Mouse (Mus musculus) stomach, embryonic 14.5 days (tissue): ENCODE measurements at regions not wholly inside any gene's neighbourhood (a gene's known extent, or its start where the extent isn't known, plus 50 kb on each side); places are given as distances from the start of the nearest gene placed in this dataset.

Experiments
- ATAC-seq: fragments of 200-750 bp; cut with Nextera tagmentation; 2 replicates; pipeline ENCODE4 v1.8.0; 2017; ENCODE audit warnings: low read depth, moderate TSS enrichment; ENCODE audit not compliant: insufficient number of reproducible peaks, insufficient read depth, low FRiP score
- H3K27ac ChIP-seq: fragments of 300-500 bp; sonication (generic); 2 replicates; pipeline ENCODE4 v1.5.1; 2014; ENCODE audit warnings: mild to moderate bottlenecking, low read length, moderate library complexity, mixed read lengths
- H3K27me3 ChIP-seq: fragments of 300-500 bp; sonication (generic); 2 replicates; pipeline ENCODE4 v1.6.1; 2014; ENCODE audit warnings: low read length, control low read depth, mixed read lengths; ENCODE audit not compliant: control insufficient read depth, insufficient read depth
- H3K36me3 ChIP-seq: fragments of 300-500 bp; sonication (generic); 2 replicates; pipeline ENCODE4 v1.6.1; 2014; ENCODE audit warnings: mild to moderate bottlenecking, control low read depth, low read length, moderate library complexity, mixed read lengths; ENCODE audit not compliant: control insufficient read depth, insufficient read depth
- H3K4me1 ChIP-seq: fragments of 300-500 bp; sonication (generic); 2 replicates; pipeline ENCODE4 v1.6.1; 2014; ENCODE audit warnings: low read length, control low read depth, mixed read lengths; ENCODE audit not compliant: control insufficient read depth, insufficient read depth
- H3K4me2 ChIP-seq: fragments of 300-500 bp; sonication (generic); replicated peaks from 2 replicates; pipeline ENCODE4 v1.6.1; 2014; ENCODE audit warnings: low read depth, low read length, control low read depth
- H3K4me3 ChIP-seq: fragments of 300-500 bp; sonication (generic); 2 replicates; pipeline ENCODE4 v1.5.1; 2014; ENCODE audit warnings: low read depth, low read length, control low read depth
- H3K9ac ChIP-seq: fragments of 300-500 bp; sonication (generic); replicated peaks from 2 replicates; pipeline ENCODE4 v1.6.1; 2014; ENCODE audit warnings: low read depth, mild to moderate bottlenecking, control low read depth, low read length, moderate library complexity, mixed read lengths
- H3K9me3 ChIP-seq: fragments of 300-500 bp; sonication (generic); 2 replicates; pipeline ENCODE4 v1.6.1; 2016; ENCODE audit warnings: low read depth, low read length, control low read depth; ENCODE audit not compliant: control insufficient read depth
- WGBS: fragments of 180-500 bp; shearing (Covaris S2); extraction: QIAGEN DNeasy Blood & Tissue Kit; methylation state at CpG from one replicate; pipeline ENCODE4 v1.1.7; 2014; 5-methylcytosine and 5-hydroxymethylcytosine counted together

GRCm38 (mm10) chr1:76634071-76634470 lies 880.8 kb downstream of the Epha4 start:
- H3K27ac ChIP-seq: no peak overlapping the region
- H3K36me3 ChIP-seq: no peaks in the 10 kb centered on the region
- no peaks in the 10 kb centered on the region for H3K9me3 ChIP-seq
- no peaks in the 10 kb centered on the region for H3K27me3 ChIP-seq
- H3K4me1 ChIP-seq: no peaks in the 10 kb centered on the region
- H3K9ac ChIP-seq: no peak overlapping the region
- no peak for ATAC-seq
- H3K4me2 ChIP-seq: no peak overlapping the region
- WGBS: 78% methylated on average over 1 of the region's 1 CpGs
- H3K4me3 ChIP-seq: no peak overlapping the region

GRCm38 (mm10) chr1:76637268-76638009 lies 877.4 kb downstream of the Epha4 start:
- no peak overlapping the region for H3K9ac ChIP-seq
- 82% methylated on average over 19 of the region's 19 CpGs for WGBS
- no peak for ATAC-seq
- H3K27ac ChIP-seq: no peak overlapping the region
- no peaks in the 10 kb centered on the region for H3K36me3 ChIP-seq
- H3K9me3 ChIP-seq: no peaks in the 10 kb centered on the region
- H3K4me2 ChIP-seq: no peak overlapping the region
- H3K4me1 ChIP-seq: no peaks in the 10 kb centered on the region
- no peak overlapping the region for H3K4me3 ChIP-seq
- H3K27me3 ChIP-seq: no peaks in the 10 kb centered on the region

DNA sequence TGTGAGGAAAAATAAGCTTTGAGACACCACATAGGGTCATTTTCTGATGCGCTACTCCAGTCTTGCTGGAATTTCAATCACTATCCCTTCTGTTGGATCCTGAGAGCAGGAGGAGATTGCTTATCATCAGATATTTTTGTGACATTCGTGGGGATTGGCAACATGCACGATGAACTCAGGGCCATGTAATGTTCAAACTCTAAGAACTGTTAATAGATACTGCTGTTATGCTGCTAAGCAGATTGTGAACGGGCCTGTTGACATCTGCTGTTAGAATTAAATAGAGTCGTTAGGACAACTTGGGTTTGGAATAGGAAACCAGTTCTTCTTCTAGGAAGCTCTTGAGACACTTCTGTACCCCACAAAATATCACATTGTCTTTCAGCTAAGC lies 876.9 kb downstream of the Epha4 start:
- no peak overlapping the region for H3K9ac ChIP-seq
- 84% methylated on average over 5 of the region's 5 CpGs for WGBS
- ATAC-seq: no peak

GRCm38 (mm10) chr1:76641181-76641711 lies 873.6 kb downstream of the Epha4 start:
- 85% methylated on average over 3 of the region's 3 CpGs for WGBS
- Histone ChIP-seq H3K9ac (no peak overlapping the region), H3K9me3 (no peaks in the 10 kb centered on the region), H3K4me1 (no peaks in the 10 kb centered on the region), H3K27me3 (no peaks in the 10 kb centered on the region), H3K4me3 (no peak overlapping the region), H3K36me3 (no peaks in the 10 kb centered on the region), H3K4me2 (no peak overlapping the region), H3K27ac (no peak overlapping the region)
- ATAC-seq: no peak

More for the DNA sequence above, 876.9 kb downstream of the Epha4 start:
- H3K36me3 ChIP-seq: no peaks in the 10 kb centered on the region
- H3K27me3 ChIP-seq: no peaks in the 10 kb centered on the region
- H3K9me3 ChIP-seq: no peaks in the 10 kb centered on the region
- H3K27ac ChIP-seq: no peak overlapping the region
- no peaks in the 10 kb centered on the region for H3K4me1 ChIP-seq
- no peak overlapping the region for H3K4me3 ChIP-seq
- no peak overlapping the region for H3K4me2 ChIP-seq

- ATAC-seq: no peak
- H3K27ac ChIP-seq: no peak overlapping the region
- no peaks in the 10 kb centered on the region for H3K27me3 ChIP-seq
- H3K4me2 ChIP-seq: no peak overlapping the region
- WGBS: 92% methylated on average over 6 of the region's 6 CpGs
- no peaks in the 10 kb centered on the region for H3K36me3 ChIP-seq
- H3K4me3 ChIP-seq: no peak overlapping the region
- H3K4me1 ChIP-seq: no peaks in the 10 kb centered on the region
- no peaks in the 10 kb centered on the region for H3K9me3 ChIP-seq
- H3K9ac ChIP-seq: no peak overlapping the region
Observed at GRCm38 (mm10) chr1:76642703-76643102, 872.2 kb downstream of the Epha4 start.

DNA sequence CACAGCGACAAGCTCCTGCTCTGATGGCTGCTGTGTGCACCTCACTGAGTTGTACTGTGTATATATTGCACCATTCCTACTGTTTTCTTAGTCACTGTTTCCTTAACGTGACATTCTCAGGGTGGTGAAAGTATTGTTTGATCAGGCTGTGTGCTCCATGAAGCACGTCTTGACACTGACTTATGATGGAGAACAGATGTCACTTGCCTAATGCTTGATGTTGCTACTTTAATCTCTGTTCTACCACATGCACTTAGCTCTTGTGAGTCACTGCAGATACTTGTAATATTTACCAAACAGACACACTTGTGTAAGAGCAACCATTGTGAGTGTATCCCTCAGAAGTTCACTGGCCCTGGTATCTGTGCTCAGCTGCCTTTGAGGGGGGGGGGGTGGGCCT lies 870.0 kb downstream of the Epha4 start:
- H3K27me3 ChIP-seq: no peaks in the 10 kb centered on the region
- H3K36me3 ChIP-seq: no peaks in the 10 kb centered on the region
- H3K4me1 ChIP-seq: no peaks in the 10 kb centered on the region
- no peak for ATAC-seq
- no peak overlapping the region for H3K4me2 ChIP-seq
- 41% methylated on average over 3 of the region's 3 CpGs for WGBS
- no peak overlapping the region for H3K9ac ChIP-seq
- no peak overlapping the region for H3K27ac ChIP-seq
- no peak overlapping the region for H3K4me3 ChIP-seq
- H3K9me3 ChIP-seq: no peaks in the 10 kb centered on the region

DNA sequence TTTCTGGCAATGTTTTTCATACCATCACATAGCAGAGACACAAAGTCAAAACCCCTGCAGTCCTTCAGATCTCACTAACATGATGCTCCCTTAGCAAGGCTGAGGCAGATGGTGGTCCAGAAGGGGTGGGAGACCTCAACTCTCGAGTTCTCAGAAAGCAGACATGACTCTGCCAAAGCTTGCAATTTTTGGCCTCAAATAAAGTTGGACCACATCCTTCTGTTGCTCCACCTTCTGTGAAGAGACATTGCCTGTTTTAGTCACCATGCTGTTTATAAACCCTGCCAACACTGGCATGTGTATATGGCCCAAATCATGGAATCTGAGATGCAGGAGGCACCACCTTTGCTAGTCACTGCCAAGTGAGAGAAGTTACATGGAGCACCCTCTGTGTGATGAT lies 860.1 kb downstream of the Epha4 start:
- no peak overlapping the region for H3K4me2 ChIP-seq
- no peaks in the 10 kb centered on the region for H3K36me3 ChIP-seq
- no peaks in the 10 kb centered on the region for H3K27me3 ChIP-seq
- WGBS: 82% methylated on average over 1 of the region's 1 CpGs
- no peak overlapping the region for H3K27ac ChIP-seq
- H3K9me3 ChIP-seq: no peaks in the 10 kb centered on the region
- no peaks in the 10 kb centered on the region for H3K4me1 ChIP-seq
- no peak overlapping the region for H3K4me3 ChIP-seq
- H3K9ac ChIP-seq: no peak overlapping the region
- ATAC-seq: no peak

DNA sequence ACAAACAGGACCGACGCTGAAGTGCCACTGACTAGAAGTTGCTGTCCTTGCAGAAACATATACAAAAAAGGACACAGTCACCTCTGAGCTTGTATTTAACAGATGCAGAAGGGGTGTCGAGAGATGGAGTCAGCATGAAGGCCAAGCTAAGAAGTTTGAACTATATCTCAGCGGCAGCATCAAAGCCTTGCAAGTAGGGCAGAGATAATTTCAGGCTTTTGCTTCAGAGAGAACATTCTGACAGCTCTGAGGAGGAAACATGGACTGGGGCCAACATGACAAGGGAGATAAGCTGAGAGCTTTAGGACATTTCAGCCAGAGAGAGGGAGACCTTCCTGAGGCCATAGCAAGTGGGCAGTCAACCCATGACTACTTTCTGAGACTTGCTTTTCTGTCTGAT lies 856.7 kb downstream of the Epha4 start:
- Histone ChIP-seq H3K4me1 (no peaks in the 10 kb centered on the region), H3K9ac (no peak overlapping the region), H3K4me3 (no peak overlapping the region), H3K27me3 (no peaks in the 10 kb centered on the region), H3K4me2 (no peak overlapping the region), H3K9me3 (no peaks in the 10 kb centered on the region), H3K36me3 (no peaks in the 10 kb centered on the region), H3K27ac (no peak overlapping the region)
- no peak for ATAC-seq
- WGBS: 75% methylated on average over 4 of the region's 4 CpGs

- Histone ChIP-seq H3K9me3 (no peaks in the 10 kb centered on the region), H3K27ac (no peak overlapping the region), H3K4me1 (no peaks in the 10 kb centered on the region), H3K36me3 (no peaks in the 10 kb centered on the region), H3K27me3 (no peaks in the 10 kb centered on the region), H3K4me2 (no peak overlapping the region), H3K9ac (no peak overlapping the region), H3K4me3 (no peak overlapping the region)
- WGBS: 94% methylated on average over 3 of the region's 3 CpGs
- ATAC-seq: no peak
Observed at GRCm38 (mm10) chr1:76660146-76660545, 854.7 kb downstream of the Epha4 start.
